Comparison of ENCODE assay signal across 14 mouse cellular contexts in the genomic region with DNA sequence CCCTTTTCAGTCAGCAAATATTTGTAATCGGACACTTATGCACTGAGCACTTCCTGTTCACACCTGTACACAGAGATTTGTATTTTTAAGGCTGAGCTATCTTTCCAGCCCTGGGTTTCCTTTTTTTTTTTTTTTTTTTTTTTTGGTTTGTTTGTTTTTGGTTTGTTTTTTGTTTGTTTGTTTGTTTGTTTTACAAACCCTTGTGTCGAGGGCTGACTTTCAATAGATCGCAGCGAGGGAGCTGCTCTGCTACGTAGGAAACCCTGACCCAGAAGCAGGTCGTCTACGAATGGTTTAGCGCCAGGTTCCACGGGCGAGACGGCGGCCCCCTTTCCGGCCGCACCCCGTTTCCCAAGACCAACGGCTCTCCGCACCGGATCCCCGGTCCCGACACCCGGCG.
DNase-seq lines count a peak whose midpoint lies in the region; ATAC-seq and TF ChIP-seq lines count a peak whose summit lies in the region.
"Had no signal": no experiment of that assay in that cellular context is flagged by ENCODE, and none has a peak within 500 bp of the region (broad histone marks: within the 10 kb centered on the region; RNA-seq: fewer than 3 reads in every experiment).

No protein-coding gene starts in this region.

- H3K27me3 ChIP-seq in lung, postnatal 0 days (replicated peaks; ENCODE audit: insufficient read depth, low read length), result no peaks in the 10 kb centered on the region
- H3K27me3 ChIP-seq: limb, embryonic 13.5 days; midbrain, embryonic 15.5 days had no signal

- no peak overlapping the region for H3K4me2 ChIP-seq in lung, postnatal 0 days (replicated peaks; ENCODE audit: low read depth, low read length)
- H3K4me2 ChIP-seq: limb, embryonic 13.5 days; midbrain, embryonic 15.5 days had no signal

- H3K36me3 ChIP-seq in lung, postnatal 0 days (ENCODE audit: insufficient read depth, low read length), result peaks cover 13% of the 10 kb centered on the region; the same call in 1 of the 2 replicates
- H3K36me3 ChIP-seq: midbrain, embryonic 15.5 days had no signal

- peak; percentile 50 for DNase-seq in embryo, embryonic 10 days (ENCODE audit: low spot score)
- no peak for DNase-seq in embryo, embryonic 10.5 days (ENCODE audit: low spot score)
- peak; percentile 35 for DNase-seq in lung, postnatal 0 days (ENCODE audit: low spot score)
- DNase-seq in lung, postnatal 36 days, result no peak
- peak; percentile 65 for DNase-seq in mesoderm, embryonic 11.5 days (ENCODE audit: low read depth, low spot score)
- no peak for DNase-seq in urinary bladder, postnatal 10 days (ENCODE audit: low spot score)
- DNase-seq: adrenal gland, adult 2 months; thymus, adult 2 months had no signal

- no peak overlapping the region for H3K27ac ChIP-seq in lung, postnatal 0 days (ENCODE audit: low read length)
- H3K27ac ChIP-seq in bone marrow macrophage, adult 2 months (ENCODE audit: insufficient read depth, low read depth, low read length), result peak overlapping the region; percentile 83
- H3K27ac ChIP-seq: limb, embryonic 13.5 days; midbrain, embryonic 15.5 days had no signal

- H3K9ac ChIP-seq in lung, postnatal 0 days (replicated peaks; ENCODE audit: low read depth), result no peak overlapping the region
- H3K9ac ChIP-seq: limb, embryonic 13.5 days; midbrain, embryonic 15.5 days had no signal

- 88% methylated on average over 18 of the region's 22 CpGs for WGBS in lung, postnatal 0 days

- TF ChIP-seq EP300 in lung, postnatal 0 days (IDR thresholded peaks at IDR 0.05), result no peak

- H3K4me3 ChIP-seq in lung, postnatal 0 days (ENCODE audit: low read depth, low read length), result no peak overlapping the region
- H3K4me3 ChIP-seq in bone marrow macrophage, adult 2 months (ENCODE audit: insufficient read depth, low read length), result no peak overlapping the region
- H3K4me3 ChIP-seq: erythroblast, embryonic 14.5 days; heart, embryonic 10.5 days; limb, embryonic 13.5 days; midbrain, embryonic 15.5 days had no signal

- TF ChIP-seq CTCF in lung, postnatal 0 days (IDR thresholded peaks at IDR 0.05), result no peak
- TF ChIP-seq CTCF in bone marrow macrophage, adult 2 months (IDR thresholded peaks at IDR 0.05; ENCODE audit: low read depth, low read length), result no peak

- no peak for TF ChIP-seq POLR2A in bone marrow macrophage, adult 2 months (IDR thresholded peaks at IDR 0.05; ENCODE audit: borderline replicate concordance, low read depth, low read length)

- no peak for ATAC-seq in lung, postnatal 0 days
- ATAC-seq in erythroblast, adult 5-6 weeks (replicated peaks; ENCODE audit: low FRiP score, poor library complexity, severe bottlenecking), result no peak
- ATAC-seq: midbrain, embryonic 15.5 days had no signal

- H3K9me3 ChIP-seq in lung, postnatal 0 days (ENCODE audit: low read length), result no peaks in the 10 kb centered on the region
- H3K9me3 ChIP-seq: heart, embryonic 10.5 days; midbrain, embryonic 15.5 days had no signal

- no peaks in the 10 kb centered on the region for H3K4me1 ChIP-seq in lung, postnatal 0 days (ENCODE audit: insufficient read depth, low read depth, low read length)
- H3K4me1 ChIP-seq in bone marrow macrophage, adult 2 months (ENCODE audit: control insufficient read depth, insufficient read depth, low read length), result peaks cover 32% of the 10 kb centered on the region

Comparison
In these comparisons a context has a peak if more than half of its experiments do, and no peak if none do; other contexts are left out.
1. DNase-seq: peak in embryo, embryonic 10 days (single experiment), lung, postnatal 0 days (single experiment) and mesoderm, embryonic 11.5 days (single experiment); none in embryo, embryonic 10.5 days (single experiment), lung, postnatal 36 days (single experiment) and urinary bladder, postnatal 10 days (single experiment).